Mouse (Mus musculus) E14TG2a.4 (cell line): ENCODE measurements around the gene Iffo2.

ENCODE experiments used
- CTCF ChIP-seq: conservative IDR thresholded peaks from 2 replicates; pipeline ENCODE4 v1.5.1; 2014; ENCODE audit warnings: low read length
- NANOG ChIP-seq: IDR thresholded peaks from 2 replicates; pipeline ENCODE4 v1.6.1; 2014; ENCODE audit warnings: borderline replicate concordance, low read length, mixed read lengths
- POU5F1 ChIP-seq: IDR thresholded peaks from 2 replicates; pipeline ENCODE4 v1.6.1; 2014; ENCODE audit warnings: low read length, borderline replicate concordance

DNA sequence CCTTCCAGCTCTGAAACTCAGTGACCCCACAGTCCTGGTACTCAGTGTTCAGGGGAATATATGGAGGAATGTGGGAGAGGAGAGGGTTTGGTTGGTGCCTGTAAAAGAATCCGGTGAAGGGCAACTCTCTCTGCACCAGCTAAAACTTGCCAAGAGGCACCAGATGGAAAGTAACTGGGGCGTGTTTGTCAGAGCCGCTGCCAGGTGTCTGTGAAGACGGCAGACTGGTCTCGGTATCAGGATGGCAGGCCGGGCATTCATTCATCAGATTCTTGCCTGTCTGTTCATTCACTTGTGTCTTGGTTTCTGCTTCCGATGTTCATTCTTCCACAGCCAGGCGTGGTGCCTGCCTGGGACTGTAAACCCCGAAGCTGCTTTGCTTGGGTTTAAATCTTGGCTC lies 6.4 kb downstream of the Iffo2 start:
- no peak for TF ChIP-seq CTCF
- no peak for TF ChIP-seq NANOG
- TF ChIP-seq POU5F1 = no peak
